Mouse (Mus musculus) left cerebral cortex, adult 6 months (tissue): ENCODE data around the gene Duxbl3. TPM values are rescaled to one million over a fixed set of nuclear protein-coding genes. Genes with fewer than 3 reads are reported as not detected.

Experiments
- long read RNA-seq, 2 experiments: library from polyadenylated mRNA; unstranded; transcript quantifications; one replicate each; pipeline ENCODE4 v2.0.0; 2019 to 2020
- polyA plus RNA-seq: library from polyadenylated mRNA; unstranded; fragments of <200 nt; fragmentation: Nextera tagmentation; gene quantifications from 2 replicates; pipeline ENCODE4 v1.2.3, GENCODE M21; 2021

Gene Duxbl3
- 0.08 TPM in 1 of 2 replicates, not detected in the other for polyA plus RNA-seq
- long read RNA-seq, experiment 1, partial matches to known transcripts: 1 of 1 reads
- long read RNA-seq, experiment 1, other reads (novel, unspliced or antisense): 0 of 1 reads
- long read RNA-seq, experiment 2: 0 reads

DNA sequence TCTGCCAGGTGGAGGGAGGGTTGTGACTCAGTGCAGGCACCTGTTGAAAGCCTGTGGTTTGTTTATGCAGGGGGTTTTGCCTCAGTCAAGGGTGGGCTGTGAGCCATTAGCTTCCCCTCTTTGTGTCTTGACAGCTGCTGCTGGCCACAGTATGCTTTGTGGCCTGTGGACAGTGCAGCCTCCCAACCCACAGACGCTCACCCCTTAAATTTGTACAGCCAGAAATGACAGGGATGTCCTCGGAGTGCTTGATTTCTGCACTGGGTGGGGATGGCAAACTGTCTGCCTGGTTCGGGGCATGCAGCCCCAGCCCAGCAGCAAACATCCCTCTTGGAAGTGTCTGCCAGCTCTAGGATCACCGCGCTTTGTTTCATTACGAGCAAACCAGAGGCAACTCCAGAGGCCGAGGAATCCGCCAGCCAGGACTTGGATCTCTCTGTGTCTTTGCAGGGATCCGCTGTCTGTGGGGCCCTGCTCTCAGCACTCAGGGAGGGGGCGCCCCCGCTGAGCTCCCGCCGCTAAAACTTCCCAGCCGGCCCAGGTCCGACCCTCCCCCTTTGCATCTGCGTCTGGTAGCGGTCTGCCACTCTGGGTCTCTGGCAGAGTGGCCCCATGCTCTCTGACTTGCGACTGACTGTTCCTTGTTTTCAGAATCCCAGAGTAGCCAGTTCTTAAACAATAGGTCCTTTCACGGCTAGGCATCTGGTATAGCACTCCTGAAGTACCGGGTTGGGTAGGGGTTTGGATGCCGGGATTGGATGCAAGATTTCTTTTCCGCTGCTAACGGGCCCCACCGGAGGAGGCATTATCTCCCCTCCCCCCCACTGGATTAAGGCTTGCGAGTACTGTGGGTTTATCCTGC, at the start of gene Duxbl3:
Gene Duxbl3, plus strand, starts transcription at position 207 of the 862 bp plus-strand sequence.

Other genes with a start within 250 kb of the Duxbl3 start
- 33.2 and 42.7 TPM in 2 replicates for gene Gm9780, start 215.3 kb upstream of the Duxbl3 start, polyA plus RNA-seq
- gene Tmem254c, start 190.6 kb upstream of the Duxbl3 start, polyA plus RNA-seq: 22.3 and 40.9 TPM in 2 replicates
- gene Cphx2, start 176.4 kb upstream of the Duxbl3 start, polyA plus RNA-seq: not detected in 2 replicates
- not detected in 2 replicates for gene Cphx3, start 175.7 kb upstream of the Duxbl3 start, polyA plus RNA-seq
- gene Duxbl2, start 139.6 kb upstream of the Duxbl3 start, polyA plus RNA-seq: 0.08 and 0.28 TPM in 2 replicates
- gene Plac9b, start 75.5 kb upstream of the Duxbl3 start, polyA plus RNA-seq: 48.8 and 55.9 TPM in 2 replicates
- 40.6 and 60.0 TPM in 2 replicates for gene Tmem254b, start 50.9 kb upstream of the Duxbl3 start, polyA plus RNA-seq